Mouse (Mus musculus): ENCODE measurements around the gene Timm22.

Gene Timm22

GRCm38 (mm10) chr11:76406702-76407583 lies at the start of gene Timm22:
Gene Timm22, plus strand, starts transcription at chr11:76406952.
- peak; percentile 97 for DNase-seq

- no peak for DNase-seq
Measured at GRCm38 (mm10) chr11:76357464-76357863, 49.3 kb upstream of the Timm22 start.

DNA sequence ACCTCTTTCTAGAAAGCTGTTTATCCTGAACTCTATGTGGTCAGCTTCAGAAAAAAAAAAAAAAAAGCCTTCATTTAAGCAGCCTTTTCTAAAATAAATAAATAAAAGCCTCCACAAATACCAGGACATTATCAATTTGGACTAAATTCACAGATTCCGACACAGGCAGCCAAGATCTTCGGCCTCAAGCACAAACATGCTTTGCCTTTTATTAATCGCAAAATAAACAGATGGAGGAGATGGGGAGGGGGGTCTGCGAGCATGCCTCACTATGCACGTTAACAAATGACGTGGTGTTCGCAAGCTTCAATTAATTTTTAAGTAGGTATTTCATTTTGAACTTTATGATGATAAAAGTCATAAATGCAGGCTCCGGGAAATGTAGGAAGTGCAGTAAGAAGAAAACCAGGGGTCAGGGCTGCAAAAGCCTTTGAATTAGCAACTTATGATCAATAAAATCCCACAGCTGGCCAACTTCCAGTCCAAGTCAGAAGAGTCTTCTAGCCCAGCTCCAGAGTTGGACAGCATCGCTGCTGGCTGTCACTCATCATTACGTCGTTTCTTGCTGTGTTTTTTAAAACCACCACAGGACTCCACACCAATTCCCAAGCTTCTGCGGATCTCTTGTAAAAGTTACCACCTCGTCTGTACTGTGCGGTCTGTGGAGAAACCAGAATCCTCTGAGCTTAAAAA lies 48.0 kb upstream of the Timm22 start:
- peak; percentile 55 for DNase-seq

- DNase-seq, result no peak
Measured at GRCm38 (mm10) chr11:76360255-76360654, 46.5 kb upstream of the Timm22 start.

DNA sequence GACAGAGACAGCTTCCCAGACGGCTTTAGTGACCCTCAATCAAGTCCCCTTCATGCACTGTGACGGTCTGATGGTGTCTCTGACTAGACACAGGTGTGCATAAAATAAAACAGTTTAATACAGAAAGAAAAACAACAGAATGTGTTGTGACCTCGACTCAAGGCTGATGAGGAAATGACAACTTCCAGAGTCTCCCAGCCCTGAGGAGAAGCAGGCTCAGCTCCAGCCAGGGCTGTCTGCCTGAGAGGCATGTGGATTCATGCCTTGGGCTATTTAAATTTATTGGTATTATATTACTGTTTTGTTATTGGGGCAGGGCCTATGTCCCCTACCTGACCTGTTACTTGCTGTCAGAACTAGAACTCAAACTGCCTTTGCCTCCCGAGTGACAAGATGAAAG lies 45.3 kb upstream of the Timm22 start:
- DNase-seq, result no peak

- DNase-seq, result no peak
Measured at GRCm38 (mm10) chr11:76363178-76363577, 43.6 kb upstream of the Timm22 start.

GRCm38 (mm10) chr11:76363636-76364035 lies 43.1 kb upstream of the Timm22 start:
- no peak for DNase-seq

DNA sequence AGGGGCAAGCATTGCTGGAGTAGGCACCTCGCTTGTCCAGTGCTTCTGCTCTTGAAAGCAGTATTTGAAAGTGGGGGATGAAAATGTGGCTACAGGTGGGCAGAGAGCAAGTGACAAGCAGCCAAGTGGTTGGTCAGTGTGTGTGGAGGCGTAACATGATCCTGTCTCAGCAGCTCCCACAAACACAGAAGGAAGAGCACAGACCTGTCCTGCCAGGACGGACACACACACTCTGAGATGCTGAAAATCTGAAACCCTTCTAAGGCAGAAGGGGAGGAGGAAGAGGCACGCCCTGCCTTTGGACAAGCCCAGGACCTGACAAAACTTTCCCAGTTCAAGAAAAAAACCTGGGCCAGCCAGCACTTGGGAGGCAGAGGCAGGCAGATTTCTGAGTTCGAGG lies 42.7 kb upstream of the Timm22 start:
- no peak for DNase-seq

DNA sequence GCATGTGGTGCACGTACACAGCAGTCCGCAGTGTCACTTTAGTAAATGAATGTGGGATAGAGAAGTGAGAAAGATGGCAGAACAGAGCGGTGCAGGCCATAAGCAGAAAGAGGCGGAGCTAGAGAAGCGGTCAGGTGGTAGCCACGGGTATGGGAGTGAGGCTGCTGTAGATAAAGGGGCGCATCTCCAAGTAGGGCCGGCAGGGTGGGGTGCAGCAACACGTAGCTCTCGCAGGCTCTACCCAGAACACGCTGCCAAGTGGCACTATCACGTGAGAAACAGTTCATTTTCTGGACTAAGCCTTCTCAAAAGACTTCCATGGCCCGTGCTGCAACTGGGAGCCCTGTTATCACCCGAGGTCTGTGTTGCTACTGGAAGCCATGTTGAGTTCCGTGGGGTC lies 40.0 kb upstream of the Timm22 start:
- DNase-seq, result no peak

- DNase-seq, result no peak
Measured at GRCm38 (mm10) chr11:76370491-76370890, 36.3 kb upstream of the Timm22 start.

GRCm38 (mm10) chr11:76372120-76372519 lies 34.6 kb upstream of the Timm22 start:
- DNase-seq, result no peak

- DNase-seq, result no peak
Measured at GRCm38 (mm10) chr11:76372534-76372933, 34.2 kb upstream of the Timm22 start.

DNA sequence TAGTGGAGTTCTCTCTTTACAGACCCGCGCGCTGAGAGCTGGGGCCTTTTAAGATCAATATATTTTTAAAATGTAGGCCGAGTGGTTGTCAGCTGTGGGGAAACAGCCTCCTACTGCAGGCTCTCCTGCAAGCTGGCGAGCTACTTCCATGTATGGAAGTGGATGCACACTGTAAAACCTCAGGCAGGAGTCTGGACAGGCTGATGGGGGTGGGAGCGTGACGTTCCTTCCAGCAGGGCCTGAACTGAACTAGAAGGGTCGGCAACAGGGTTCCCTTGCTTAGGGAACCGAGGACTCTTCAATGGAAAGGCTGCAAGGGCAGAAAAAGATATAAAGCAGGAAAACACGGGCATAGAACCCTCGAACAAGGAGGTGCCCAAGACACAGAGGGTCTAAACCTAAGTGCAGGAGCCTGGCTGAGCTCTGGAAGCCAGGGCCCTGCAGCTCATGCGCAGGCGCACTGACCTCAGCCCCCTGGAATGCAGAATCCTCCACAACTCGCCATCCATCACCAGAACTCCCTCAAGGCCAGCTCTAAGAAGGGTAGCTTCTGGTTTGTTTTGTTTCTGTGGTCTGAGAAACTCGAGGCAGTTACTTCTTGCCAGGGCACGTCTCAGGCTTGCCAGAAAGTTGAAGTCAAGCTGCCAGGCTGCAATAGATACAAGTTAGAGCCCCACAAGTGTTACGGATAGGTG lies 32.1 kb upstream of the Timm22 start:
- peak; percentile 88 for DNase-seq

DNA sequence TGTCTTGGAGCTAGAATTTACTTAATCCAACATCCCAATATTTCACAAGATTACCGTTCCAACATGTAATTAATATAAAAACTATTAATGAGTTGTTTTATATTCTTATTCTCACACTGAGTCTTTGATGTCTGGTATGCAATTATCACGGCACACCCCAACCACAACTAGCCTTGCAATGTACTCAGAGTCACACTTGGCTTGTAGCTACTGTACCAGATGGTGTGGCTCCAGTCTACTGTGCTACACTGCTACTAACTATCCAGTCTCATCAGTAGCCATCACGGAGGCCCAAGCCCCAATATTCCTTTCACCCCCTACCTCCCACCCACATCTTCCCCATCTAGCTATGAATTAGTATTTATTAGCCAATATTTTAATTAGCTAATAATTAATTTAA lies 30.3 kb upstream of the Timm22 start:
- DNase-seq, result no peak

- peak; percentile 86 for DNase-seq
Measured at GRCm38 (mm10) chr11:76379921-76380544, 26.7 kb upstream of the Timm22 start.

- DNase-seq, result no peak
Measured at GRCm38 (mm10) chr11:76381201-76381885, 25.4 kb upstream of the Timm22 start.

DNA sequence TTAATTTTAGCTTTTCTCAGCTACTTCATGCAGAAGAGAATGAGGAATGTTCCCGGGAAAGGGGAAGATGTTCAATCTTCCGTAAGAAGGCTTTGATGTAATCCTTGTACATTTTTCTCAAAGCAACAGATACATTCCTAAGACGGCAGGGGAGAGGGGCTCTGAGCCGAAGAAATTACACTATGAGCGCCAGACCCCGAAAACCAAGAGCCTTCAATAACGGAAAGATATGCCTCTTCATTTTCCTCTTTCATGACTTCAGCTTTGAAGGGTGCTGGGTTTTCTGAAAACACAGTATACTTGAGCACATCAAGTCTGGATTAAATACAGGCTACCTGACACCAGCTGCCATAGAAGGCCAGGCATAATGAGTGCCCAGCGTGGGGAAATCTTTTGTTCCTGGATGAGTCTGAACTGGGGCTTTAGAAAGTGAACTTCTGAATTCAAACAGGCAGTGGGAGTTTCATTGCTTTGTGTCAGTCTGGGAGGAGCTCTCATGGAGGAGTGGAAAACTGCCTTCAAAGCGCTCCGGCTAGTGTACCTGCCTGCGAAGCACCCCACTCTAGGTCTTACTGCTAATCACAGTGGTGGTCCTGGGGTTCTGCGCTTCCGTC lies 23.9 kb upstream of the Timm22 start:
- DNase-seq, result no peak

- DNase-seq, result no peak
Measured at GRCm38 (mm10) chr11:76384307-76384706, 22.4 kb upstream of the Timm22 start.

GRCm38 (mm10) chr11:76385017-76385416 lies 21.7 kb upstream of the Timm22 start:
- DNase-seq, result no peak

GRCm38 (mm10) chr11:76385746-76386145 lies 21.0 kb upstream of the Timm22 start:
- DNase-seq, result no peak

- no peak for DNase-seq
Measured at GRCm38 (mm10) chr11:76387097-76387496, 19.7 kb upstream of the Timm22 start.

DNA sequence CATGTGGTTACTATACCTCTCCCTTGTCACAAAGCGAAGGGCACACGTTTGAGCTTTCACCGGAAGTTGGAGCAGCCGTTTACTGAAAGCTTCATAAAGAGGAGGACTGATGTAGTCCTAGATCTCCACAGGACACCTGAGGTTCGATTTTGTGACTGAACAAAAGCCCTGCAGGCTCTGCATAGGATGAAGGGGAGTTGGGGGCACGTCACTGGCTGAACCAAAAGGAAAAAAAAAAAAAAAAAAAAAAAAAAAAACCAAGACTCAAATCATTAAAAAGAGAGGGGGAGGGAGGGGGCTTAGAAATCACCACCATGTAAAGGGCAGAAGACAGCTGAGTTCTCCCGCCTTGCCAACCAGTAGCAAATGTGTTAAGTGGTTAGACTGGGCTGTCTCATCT lies 18.0 kb upstream of the Timm22 start:
- no peak for DNase-seq

Data from kidney, postnatal 14 days (tissue).